Mouse (Mus musculus) large intestine, adult 2 months (tissue): ENCODE data around the gene Plekhm1. TPM values are rescaled to one million over a fixed set of nuclear protein-coding genes. Genes with fewer than 3 reads are reported as not detected.
"Not testable (repeated sequence)": the region's sequence is repeated elsewhere in the genome, so short reads cannot be mapped to it uniquely, and the experiment has no call there.

Source experiments
- DNase-seq: peaks from one replicate; pipeline ENCODE4 v3.0.0-alpha.2; 2012; ENCODE audit warnings: low read depth, low spot score
- WGBS: fragments of 180-500 bp; shearing (Covaris S2); methylation state at CpG from one replicate; pipeline ENCODE4 v1.1.7; 2018; 5-methylcytosine and 5-hydroxymethylcytosine counted together
- polyA plus RNA-seq: library from polyadenylated mRNA; depleted of rRNA; stranded (reverse); fragments of >200 nt; gene quantifications from 2 replicates; pipeline ENCODE4 v1.2.3, GENCODE M21; 2012; rRNA removed

The Plekhm1 gene
- polyA plus RNA-seq, 1 experiment: 18.2 TPM

DNA sequence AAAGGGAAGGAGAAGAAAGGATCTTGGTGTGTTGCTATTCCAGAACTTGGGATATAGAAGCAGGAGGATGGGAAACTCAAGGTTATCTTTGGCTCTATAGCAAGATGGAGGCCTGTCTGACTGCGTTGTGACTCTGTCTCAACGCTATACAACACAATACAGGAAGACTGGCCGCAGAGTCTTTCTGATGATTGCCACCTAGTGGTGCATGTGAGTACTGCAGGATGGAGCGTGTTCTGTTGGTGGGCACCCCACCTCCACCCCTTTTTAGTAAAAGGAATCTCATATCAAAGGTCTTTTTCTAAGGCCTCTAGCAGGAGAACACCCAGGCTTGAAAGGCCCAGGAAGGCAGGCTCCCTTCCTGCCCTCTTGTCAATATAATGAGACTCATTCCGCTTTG, 85.5 kb downstream of the Plekhm1 start:
- DNase-seq: no peak
- WGBS: 13% methylated on average over 5 of the region's 5 CpGs

DNA sequence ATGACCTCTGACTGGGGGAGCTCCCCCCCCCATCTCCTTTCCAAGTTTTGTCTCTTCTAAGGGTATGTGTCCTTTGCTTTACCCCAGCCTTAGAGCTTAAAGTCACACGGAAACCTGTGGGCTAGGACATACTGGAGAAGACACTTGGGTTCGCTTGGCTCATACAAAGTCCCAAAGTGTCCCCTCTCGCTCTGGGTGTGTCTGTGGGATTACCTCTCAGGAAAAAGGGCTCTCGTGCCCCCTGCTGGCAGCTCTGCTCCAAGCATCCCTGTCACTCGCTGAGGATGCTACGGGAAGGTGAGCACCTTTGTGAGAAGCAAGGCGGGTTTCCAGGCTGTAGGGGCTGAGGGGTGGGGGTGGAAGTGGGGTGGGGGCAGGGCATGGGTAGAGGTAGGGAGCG, 87.3 kb downstream of the Plekhm1 start:
- 4% methylated on average over 8 of the region's 8 CpGs for WGBS
- DNase-seq: no peak

- DNase-seq: no peak
- 61% methylated on average over 13 of the region's 13 CpGs for WGBS
These were observed 87.8 kb downstream of the Plekhm1 start for GRCm38 (mm10) chr11:103324723-103325122.

DNA sequence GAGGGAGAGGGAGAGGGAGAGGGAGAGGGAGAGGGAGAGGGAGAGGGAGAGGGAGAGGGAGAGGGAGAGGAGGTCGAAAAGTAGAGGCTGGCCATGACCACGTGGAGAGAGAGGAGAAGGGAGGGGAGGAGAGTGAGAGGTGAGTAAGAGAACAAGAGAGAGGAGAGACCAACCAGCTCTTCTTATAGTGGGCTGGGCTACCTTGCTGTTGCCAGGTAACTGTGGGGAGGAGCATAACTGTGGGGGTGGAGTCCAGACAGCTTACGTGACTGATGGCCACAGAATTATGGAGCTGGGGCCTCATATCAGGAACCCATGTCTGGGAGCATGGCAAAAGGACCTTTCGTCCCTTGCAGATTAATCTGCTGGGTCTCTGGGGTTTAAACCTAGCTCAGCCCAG, 89.7 kb downstream of the Plekhm1 start:
- 25% methylated on average over 4 of the region's 4 CpGs for WGBS
- not testable (repeated sequence) for DNase-seq

DNA sequence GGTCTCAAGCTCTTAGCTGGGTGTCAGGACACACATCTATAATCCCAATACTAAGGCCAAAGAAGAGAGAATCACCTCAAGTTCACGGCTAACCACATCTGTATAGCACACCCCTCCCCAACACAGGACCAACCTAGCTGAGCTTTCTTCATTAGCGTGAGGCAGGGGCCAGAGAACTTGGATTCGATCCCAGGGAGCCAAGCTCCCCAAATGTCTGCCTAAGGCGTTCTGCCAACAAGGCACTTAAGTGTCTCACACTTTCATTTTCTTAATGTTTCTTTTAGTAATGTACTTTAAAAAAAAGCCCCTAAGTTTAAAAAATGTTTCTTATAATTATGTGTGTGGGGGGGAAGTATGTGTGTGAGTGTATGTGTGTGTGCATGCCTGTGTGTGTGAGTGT, 91.8 kb downstream of the Plekhm1 start:
- DNase-seq: no peak
- WGBS: 52% methylated on average over 4 of the region's 4 CpGs

DNA sequence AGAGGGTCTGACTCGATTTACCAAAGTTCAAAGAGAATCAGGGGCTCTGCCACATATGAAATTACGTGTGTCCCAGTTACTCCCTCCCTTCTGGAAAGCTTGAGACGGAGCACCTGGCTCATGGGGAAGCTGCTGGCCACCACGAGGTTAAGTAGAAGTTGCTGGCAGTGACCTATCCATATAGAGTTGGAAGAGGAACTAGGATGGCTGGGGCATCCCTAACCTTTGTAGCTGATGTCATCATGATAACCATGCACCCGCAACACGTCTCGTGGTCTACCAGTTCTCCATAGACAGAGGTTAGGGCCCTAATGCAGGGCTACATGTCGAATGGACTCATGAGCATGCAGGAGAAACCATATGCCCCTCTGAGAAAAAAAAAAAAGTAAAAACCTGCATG, 92.3 kb downstream of the Plekhm1 start:
- no peak for DNase-seq
- 81% methylated on average over 8 of the region's 8 CpGs for WGBS

DNA sequence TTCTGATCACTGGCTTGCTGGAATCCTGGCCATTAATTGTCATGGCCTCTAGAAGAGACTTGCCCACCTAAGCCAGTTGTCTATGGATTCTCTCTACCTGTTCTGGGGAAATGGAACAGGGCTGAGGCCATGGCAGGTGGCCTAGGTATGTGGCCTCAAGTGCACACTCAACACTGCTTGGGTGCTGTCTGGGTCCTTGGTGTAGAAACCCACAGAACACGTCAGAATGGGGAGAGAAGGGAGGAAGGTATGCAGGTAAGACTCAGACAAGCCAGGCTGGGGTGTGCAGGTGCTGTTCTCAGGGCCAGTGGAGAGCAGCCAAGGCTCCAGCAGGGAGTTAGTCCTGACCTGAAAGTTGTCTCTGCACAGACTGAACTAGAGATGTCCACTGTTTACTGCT, 94.4 kb downstream of the Plekhm1 start:
- DNase-seq: no peak
- WGBS: 80% methylated on average over 1 of the region's 1 CpGs

DNA sequence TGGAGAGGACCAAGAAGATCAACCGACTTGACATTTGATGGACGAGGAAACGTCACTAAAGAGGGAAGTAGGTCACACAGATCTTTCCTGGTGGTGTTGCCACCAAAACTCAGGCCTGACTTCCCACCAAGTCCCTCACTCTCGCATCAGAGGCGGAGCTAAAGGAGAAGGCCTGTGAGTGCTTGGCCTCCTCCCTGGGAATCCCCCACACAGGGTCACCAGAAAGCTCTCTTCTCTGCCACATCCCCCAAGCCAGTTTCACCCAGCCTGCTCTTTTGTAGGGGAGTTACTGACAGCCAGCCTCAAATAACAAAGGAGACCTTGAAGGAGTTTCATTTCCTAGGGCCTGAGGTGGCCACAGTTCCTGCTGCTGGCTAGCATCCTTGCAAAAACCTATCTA, 97.1 kb downstream of the Plekhm1 start:
- WGBS: 72% methylated on average over 5 of the region's 5 CpGs
- DNase-seq: no peak

DNA sequence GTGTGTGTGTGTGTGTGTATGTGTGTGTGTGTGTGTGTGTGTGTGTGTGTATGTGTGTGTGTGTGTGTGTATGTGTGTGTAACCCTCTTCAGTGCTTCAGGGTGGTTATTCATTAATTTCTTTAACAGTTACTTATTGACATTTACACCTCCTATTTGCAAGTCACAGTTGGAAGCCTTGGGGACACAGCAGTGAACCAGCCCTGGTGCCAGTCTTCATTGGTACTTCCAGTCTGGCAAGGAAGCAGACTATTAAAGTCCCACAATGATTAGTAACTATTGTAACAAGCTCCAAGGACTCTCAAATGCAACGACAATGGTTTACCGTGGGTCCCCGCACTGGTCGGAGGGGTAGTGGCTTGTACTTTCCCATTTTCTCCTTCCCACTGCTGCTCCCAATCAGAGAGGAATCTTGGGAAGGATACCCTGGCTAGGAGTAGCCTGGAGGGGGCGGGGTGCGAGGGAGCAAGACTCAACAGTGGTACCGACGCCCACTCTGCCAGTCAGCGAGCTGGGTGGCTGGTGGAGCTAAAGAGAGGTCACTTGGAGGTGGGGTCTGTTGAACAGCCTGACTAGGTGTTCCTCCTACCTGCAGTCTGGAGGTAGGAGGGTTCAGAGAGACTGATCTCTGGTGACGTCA, 97.6 kb downstream of the Plekhm1 start:
- no peak for DNase-seq
- 43% methylated on average over 10 of the region's 10 CpGs for WGBS

Other genes starting within 250 kb of the Plekhm1 start
- gene Fmnl1, start 241.6 kb downstream of the Plekhm1 start, polyA plus RNA-seq: 8.4 and 12.1 TPM in 2 replicates
- 0.36 and 0.43 TPM in 2 replicates for gene 1700023F06Rik, start 204.1 kb downstream of the Plekhm1 start, polyA plus RNA-seq
- gene Spata32, start 194.3 kb downstream of the Plekhm1 start, polyA plus RNA-seq: not detected in 2 replicates
- gene Map3k14, start 145.2 kb downstream of the Plekhm1 start, polyA plus RNA-seq: 9.8 and 11.3 TPM in 2 replicates
- 61.0 and 89.2 TPM in 2 replicates for gene Arhgap27, start 49.0 kb downstream of the Plekhm1 start, polyA plus RNA-seq
- gene Lrrc37a, start 91.9 kb upstream of the Plekhm1 start, polyA plus RNA-seq: not detected in 2 replicates
- gene Gm884, start 208.5 kb upstream of the Plekhm1 start, polyA plus RNA-seq: not detected in 2 replicates
- not detected in 2 replicates for gene Lyzl6, start 226.2 kb upstream of the Plekhm1 start, polyA plus RNA-seq
- 1.2 and 1.5 TPM in 2 replicates for gene Rprml, start 236.9 kb upstream of the Plekhm1 start, polyA plus RNA-seq